ENCODE assay signal across 14 mouse cellular contexts in the genomic region with DNA sequence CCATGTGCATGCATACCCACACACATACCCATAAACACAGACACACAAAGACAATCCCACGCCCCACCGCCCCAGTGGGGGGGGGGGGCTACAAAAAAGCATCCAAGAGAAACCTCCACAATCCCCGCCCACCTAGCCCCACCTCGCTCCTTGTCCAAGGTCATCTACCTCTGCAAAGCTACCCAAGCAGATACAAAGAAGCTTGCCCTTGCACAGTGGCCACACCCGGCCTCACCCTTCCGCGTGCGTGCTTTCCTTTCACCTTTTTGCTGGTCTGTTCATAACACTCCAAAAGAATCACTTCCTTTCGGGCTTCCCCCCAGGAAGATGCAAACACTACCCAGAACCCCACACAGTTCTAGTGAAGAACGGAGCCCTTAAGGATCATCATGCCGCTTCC. TPM values are rescaled to one million over a fixed set of nuclear protein-coding genes. Genes with fewer than 3 reads are reported as not detected.
"Had no signal": no experiment of that assay in that cellular context is flagged by ENCODE, and none has a peak within 500 bp of the region (broad histone marks: within the 10 kb centered on the region; RNA-seq: fewer than 3 reads in every experiment).

No protein-coding gene starts in this region.

- H3K27me3 ChIP-seq: neural tube, embryonic 15.5 days had no signal

- H3K4me1 ChIP-seq: limb, embryonic 12.5 days; neural tube, embryonic 15.5 days had no signal

- H3K9me3 ChIP-seq: limb, embryonic 12.5 days; neural tube, embryonic 15.5 days had no signal

- H3K9ac ChIP-seq: limb, embryonic 12.5 days; liver, embryonic 14.5 days; neural tube, embryonic 15.5 days had no signal

- H3K4me2 ChIP-seq: limb, embryonic 12.5 days; neural tube, embryonic 15.5 days had no signal

- H3K27ac ChIP-seq: layer of hippocampus, adult 2 months; limb, embryonic 12.5 days; liver, embryonic 14.5 days; neural tube, embryonic 15.5 days had no signal

- H3K36me3 ChIP-seq: limb, embryonic 12.5 days; neural tube, embryonic 15.5 days had no signal

- H3K4me3 ChIP-seq: layer of hippocampus, adult 2 months; limb, embryonic 12.5 days; myocyte; neural tube, embryonic 15.5 days had no signal

- DNase-seq: kidney, postnatal 10 days; kidney, postnatal 4 days; liver; lung, adult 18-20 months; midbrain, embryonic 14.5 days; right cerebral cortex, adult 18-20 months; right cerebral cortex, postnatal 25 days; thymus, adult 18-20 months had no signal

RNA-seq across cellular contexts. Expression of a gene that starts 20.2 kb away (rescaled TPM):
- polyA plus RNA-seq: small intestine, adult 2 months had no signal

RNA-seq across cellular contexts. Expression of a gene that starts 27.8 kb away (rescaled TPM):
- polyA plus RNA-seq: liver, embryonic 14.5 days; myocyte had no signal
